Mouse (Mus musculus) megakaryocyte, embryonic 14.5 days (primary cell): ENCODE measurements around the gene Tacr2.

Experiments
- FLI1 ChIP-seq: IDR thresholded peaks from 2 replicates; pipeline ENCODE4 v1.6.1; 2012; ENCODE audit warnings: low read length, inconsistent platforms, mixed read lengths
- GATA1 ChIP-seq: IDR thresholded peaks from 3 replicates; pipeline ENCODE4 v1.6.1; 2012; ENCODE audit warnings: mixed read lengths, low read length, inconsistent platforms, borderline replicate concordance

- TF ChIP-seq GATA1 = no peak
- no peak for TF ChIP-seq FLI1
These were observed 37.0 kb upstream of the Tacr2 start for GRCm38 (mm10) chr10:62215169-62215616.
